Mouse (Mus musculus): ENCODE results near the gene Armt1. TPM values are rescaled to one million over a fixed set of nuclear protein-coding genes. Genes with fewer than 3 reads are reported as not detected.
"Not testable (repeated sequence)": the region's sequence is repeated elsewhere in the genome, so short reads cannot be mapped to it uniquely, and the experiment has no call there.

The Armt1 gene
- polyA plus RNA-seq, 1 experiment from 2014 or later, result 32.0 TPM

GRCm38 (mm10) chr10:4398058-4398457 is 34.2 kb upstream of the Armt1 start:
- 94% methylated on average over 5 of the region's 5 CpGs for WGBS
- Histone ChIP-seq H3K4me1 (no peaks in the 10 kb centered on the region), H3K27me3 (ENCODE audit: low read depth, poor library complexity, severe bottlenecking) (no peaks in the 10 kb centered on the region)

GRCm38 (mm10) chr10:4404895-4405491 is 27.3 kb upstream of the Armt1 start:
- 67% methylated on average over 5 of the region's 5 CpGs for WGBS
- H3K4me3 ChIP-seq, result no peak overlapping the region
- H3K36me3 ChIP-seq, result peaks cover 84% of the 10 kb centered on the region
- H3K4me1 ChIP-seq, result no peaks in the 10 kb centered on the region
- no peak overlapping the region for H3K27ac ChIP-seq (replicated peaks)
- DNase-seq (ENCODE audit: low spot score), result no peak
- H3K9me3 ChIP-seq (replicated peaks), result no peaks in the 10 kb centered on the region
- H3K27me3 ChIP-seq (ENCODE audit: low read depth, poor library complexity, severe bottlenecking), result no peaks in the 10 kb centered on the region

More at GRCm38 (mm10) chr10:4398058-4398457, 34.2 kb upstream of the Armt1 start:
- H3K4me3 ChIP-seq, result no peak overlapping the region
- DNase-seq (ENCODE audit: low spot score), result no peak
- no peak overlapping the region for H3K27ac ChIP-seq (replicated peaks)
- peaks cover 84% of the 10 kb centered on the region for H3K36me3 ChIP-seq
- H3K9me3 ChIP-seq (replicated peaks), result no peaks in the 10 kb centered on the region; the same call in 1 of the 2 replicates

GRCm38 (mm10) chr10:4405511-4405910 is 26.8 kb upstream of the Armt1 start:
- DNase-seq (ENCODE audit: low spot score), result no peak
- Histone ChIP-seq H3K36me3 (peaks cover 84% of the 10 kb centered on the region), H3K4me1 (no peaks in the 10 kb centered on the region), H3K4me3 (no peak overlapping the region), H3K9me3 (replicated peaks) (no peaks in the 10 kb centered on the region), H3K27ac (replicated peaks) (no peak overlapping the region), H3K27me3 (ENCODE audit: low read depth, poor library complexity, severe bottlenecking) (no peaks in the 10 kb centered on the region)
- 94% methylated on average over 5 of the region's 5 CpGs for WGBS

- Histone ChIP-seq H3K36me3 (peaks cover 89% of the 10 kb centered on the region), H3K4me1 (no peaks in the 10 kb centered on the region), H3K27me3 (ENCODE audit: low read depth, poor library complexity, severe bottlenecking) (no peaks in the 10 kb centered on the region), H3K4me3 (no peak overlapping the region), H3K27ac (replicated peaks) (no peak overlapping the region), H3K9me3 (replicated peaks) (no peaks in the 10 kb centered on the region)
- DNase-seq (ENCODE audit: low spot score), result no peak
- 95% methylated on average over 1 of the region's 1 CpGs for WGBS
Observed at GRCm38 (mm10) chr10:4407191-4407590, 25.1 kb upstream of the Armt1 start.

- H3K27ac ChIP-seq (replicated peaks), result no peak overlapping the region
- peaks cover 83% of the 10 kb centered on the region for H3K36me3 ChIP-seq
- 83% methylated on average over 8 of the region's 8 CpGs for WGBS
- no peak for DNase-seq (ENCODE audit: low spot score)
- H3K9me3 ChIP-seq (replicated peaks), result no peaks in the 10 kb centered on the region
- no peak overlapping the region for H3K4me3 ChIP-seq
- H3K27me3 ChIP-seq (ENCODE audit: low read depth, poor library complexity, severe bottlenecking), result no peaks in the 10 kb centered on the region
- no peaks in the 10 kb centered on the region for H3K4me1 ChIP-seq
Observed at GRCm38 (mm10) chr10:4425245-4425644, 7.0 kb upstream of the Armt1 start.

DNA sequence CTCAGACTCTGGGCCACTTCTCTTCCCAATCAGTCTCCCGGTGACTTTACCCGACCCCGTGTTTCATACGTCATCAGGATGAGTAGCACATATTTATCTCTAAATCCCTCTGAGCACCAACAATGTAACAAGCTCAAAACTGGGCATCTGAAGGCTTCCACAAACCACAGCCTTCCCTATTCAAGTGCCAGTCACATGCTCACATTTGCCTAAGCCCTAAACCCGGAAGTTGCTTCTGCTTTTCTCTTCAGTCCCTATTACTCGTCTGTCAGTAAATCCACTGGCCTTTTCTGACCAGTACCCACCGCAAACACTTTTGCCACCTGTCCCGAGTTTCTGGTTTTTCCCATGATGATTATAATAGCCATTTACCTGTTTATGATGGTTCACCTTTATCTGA is 1.9 kb upstream of the Armt1 start:
- peaks cover 36% of the 10 kb centered on the region for H3K36me3 ChIP-seq
- H3K4me1 ChIP-seq, result peaks cover 24% of the 10 kb centered on the region
- no peaks in the 10 kb centered on the region for H3K27me3 ChIP-seq (ENCODE audit: low read depth, poor library complexity, severe bottlenecking)
- DNase-seq (ENCODE audit: low spot score), result no peak
- 90% methylated on average over 8 of the region's 8 CpGs for WGBS
- H3K4me3 ChIP-seq, result peak overlapping the region; percentile 17; the same call in 1 of the 2 replicates
- no peak overlapping the region for H3K27ac ChIP-seq (replicated peaks)
- no peaks in the 10 kb centered on the region for H3K9me3 ChIP-seq (replicated peaks)

DNA sequence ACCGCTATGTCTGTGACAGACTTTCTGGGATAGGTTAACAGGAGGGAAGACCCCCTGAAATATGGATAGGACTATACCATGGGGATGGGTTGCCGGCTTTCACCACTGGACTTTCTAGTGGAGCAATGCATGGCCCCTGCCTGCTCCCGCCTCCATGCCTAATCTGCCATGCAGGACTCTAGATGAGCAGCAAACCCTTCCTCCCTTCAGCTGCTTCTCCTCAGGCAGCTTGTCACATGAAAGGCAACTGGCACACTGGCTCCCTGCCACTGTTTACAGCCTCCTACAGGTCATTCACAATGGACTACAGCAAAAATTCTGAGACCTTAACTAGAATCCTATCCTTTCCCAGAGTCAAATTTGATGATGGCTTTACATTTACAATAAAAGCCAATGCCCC is 1.4 kb upstream of the Armt1 start:
- WGBS, result 87% methylated on average over 3 of the region's 3 CpGs
- H3K27ac ChIP-seq (replicated peaks), result no peak overlapping the region

GRCm38 (mm10) chr10:4431746-4432122 is 533 bp upstream of the Armt1 start:
- Histone ChIP-seq H3K4me1 (peaks cover 24% of the 10 kb centered on the region), H3K9me3 (replicated peaks) (no peaks in the 10 kb centered on the region), H3K27me3 (ENCODE audit: low read depth, poor library complexity, severe bottlenecking) (no peaks in the 10 kb centered on the region), H3K36me3 (peaks cover 32% of the 10 kb centered on the region), H3K4me3 (peak overlapping the region; percentile 76), H3K27ac (replicated peaks) (peak overlapping the region; percentile 89)
- 14% methylated on average over 5 of the region's 5 CpGs for WGBS
- DNase-seq (ENCODE audit: low spot score), result no peak

More for the DNA sequence above, 1.4 kb upstream of the Armt1 start:
- Histone ChIP-seq H3K27me3 (ENCODE audit: low read depth, poor library complexity, severe bottlenecking) (no peaks in the 10 kb centered on the region), H3K4me3 (peak overlapping the region; percentile 76), H3K9me3 (replicated peaks) (no peaks in the 10 kb centered on the region), H3K36me3 (peaks cover 36% of the 10 kb centered on the region), H3K4me1 (peaks cover 24% of the 10 kb centered on the region)
- no peak for DNase-seq (ENCODE audit: low spot score)

- 14% methylated on average over 19 of the region's 19 CpGs for WGBS
- DNase-seq (ENCODE audit: low spot score), result no peak
- Histone ChIP-seq H3K4me3 (peak overlapping the region; percentile 76), H3K9me3 (replicated peaks) (no peaks in the 10 kb centered on the region), H3K27me3 (ENCODE audit: low read depth, poor library complexity, severe bottlenecking) (no peaks in the 10 kb centered on the region), H3K4me1 (peaks cover 24% of the 10 kb centered on the region), H3K27ac (replicated peaks) (peak overlapping the region; percentile 84), H3K36me3 (peaks cover 35% of the 10 kb centered on the region)
Observed at GRCm38 (mm10) chr10:4432996-4433755, 909 bp downstream of the Armt1 start.

- H3K27ac ChIP-seq (replicated peaks); DNase-seq (ENCODE audit: low spot score); H3K9me3 ChIP-seq (replicated peaks); H3K27me3 ChIP-seq (ENCODE audit: low read depth, poor library complexity, severe bottlenecking): not testable (repeated sequence)
- 85% methylated on average over 2 of the region's 2 CpGs for WGBS
- peaks cover 36% of the 10 kb centered on the region for H3K36me3 ChIP-seq
- peaks cover 24% of the 10 kb centered on the region for H3K4me1 ChIP-seq
- H3K4me3 ChIP-seq, result peak overlapping the region; percentile 76; the same call in 1 of the 2 replicates
Observed at GRCm38 (mm10) chr10:4433871-4434270, 1.6 kb downstream of the Armt1 start.

DNA sequence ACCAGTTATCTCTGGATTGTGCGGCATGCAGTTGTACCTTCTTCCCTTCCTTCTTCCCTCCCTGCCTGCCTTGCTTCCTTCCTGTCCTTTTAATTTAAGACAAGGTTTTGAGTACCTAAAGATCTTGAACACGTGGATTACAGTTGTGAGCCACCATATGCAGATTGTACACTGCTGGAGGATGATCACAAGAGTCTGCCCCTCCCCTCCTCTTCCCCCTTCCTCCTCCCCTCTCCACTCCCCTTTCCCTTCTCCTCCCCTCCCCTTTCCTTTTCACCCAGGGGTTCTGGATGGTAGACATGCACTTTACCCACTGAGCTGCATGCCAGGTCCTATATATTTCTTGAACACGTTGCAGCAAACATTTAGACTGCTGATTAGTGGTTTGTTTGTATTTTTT is 3.1 kb downstream of the Armt1 start:
- WGBS, result 94% methylated on average over 3 of the region's 3 CpGs
- no peak overlapping the region for H3K4me3 ChIP-seq
- H3K36me3 ChIP-seq, result peaks cover 50% of the 10 kb centered on the region
- no peak overlapping the region for H3K27ac ChIP-seq (replicated peaks)
- peaks cover 23% of the 10 kb centered on the region for H3K4me1 ChIP-seq
- H3K9me3 ChIP-seq (replicated peaks), result no peaks in the 10 kb centered on the region
- no peaks in the 10 kb centered on the region for H3K27me3 ChIP-seq (ENCODE audit: low read depth, poor library complexity, severe bottlenecking)
- no peak for DNase-seq (ENCODE audit: low spot score)

GRCm38 (mm10) chr10:4456409-4456808 is 24.1 kb downstream of the Armt1 start:
- WGBS, result 84% methylated on average over 4 of the region's 4 CpGs
- H3K27me3 ChIP-seq (ENCODE audit: low read depth, poor library complexity, severe bottlenecking), result no peaks in the 10 kb centered on the region
- H3K27ac ChIP-seq (replicated peaks), result no peak overlapping the region
- DNase-seq (ENCODE audit: low spot score), result no peak
- no peaks in the 10 kb centered on the region for H3K9me3 ChIP-seq (replicated peaks)
- peaks cover 46% of the 10 kb centered on the region for H3K36me3 ChIP-seq
- H3K4me1 ChIP-seq, result no peaks in the 10 kb centered on the region
- H3K4me3 ChIP-seq, result no peak overlapping the region

- H3K4me1 ChIP-seq, result 0 out of 2 replicates have a peak, but pooled peaks cover 3% of the 10 kb centered on the region
- WGBS, result 98% methylated on average over 2 of the region's 2 CpGs
- DNase-seq (ENCODE audit: low spot score), result no peak
- H3K36me3 ChIP-seq, result peaks cover 11% of the 10 kb centered on the region
- no peak overlapping the region for H3K4me3 ChIP-seq
- no peak overlapping the region for H3K27ac ChIP-seq (replicated peaks)
- no peaks in the 10 kb centered on the region for H3K9me3 ChIP-seq (replicated peaks)
- H3K27me3 ChIP-seq (ENCODE audit: low read depth, poor library complexity, severe bottlenecking), result no peaks in the 10 kb centered on the region
Observed at GRCm38 (mm10) chr10:4460201-4460600, 27.9 kb downstream of the Armt1 start.

Measured in midbrain, embryonic 10.5 days (tissue).